Mouse (Mus musculus): Measurements from ENCODE around the gene Ccr10. TPM values are rescaled to one million over a fixed set of nuclear protein-coding genes. Genes with fewer than 3 reads are reported as not detected.

Gene Ccr10
- polyA plus RNA-seq, 2 experiments, result not detected

GRCm38 (mm10) chr11:101176933-101177773 lies 1.9 kb upstream of the Ccr10 start:
- no peak for DNase-seq (ENCODE audit: low read depth in 3 of 3, low spot score in 3 of 3)
- Histone ChIP-seq H3K27ac (no peak overlapping the region), H3K36me3 (replicated peaks; ENCODE audit: control insufficient read depth, insufficient read depth, low read depth) (no peaks in the 10 kb centered on the region), H3K9me3 (ENCODE audit: control insufficient read depth, low read length) (no peaks in the 10 kb centered on the region), H3K4me1 (replicated peaks; ENCODE audit: control insufficient read depth in 2 of 2, insufficient read depth in 2 of 2, low read length in 1 of 2) (peaks cover 0 to 8% of the 10 kb centered on the region in 2 experiments; a peak in 2 of 4 replicates), H3K27me3 (ENCODE audit: control insufficient read depth, insufficient read depth, low read length) (peaks cover 67% of the 10 kb centered on the region), H3K9ac (replicated peaks) (no peak overlapping the region), H3K4me3 (ENCODE audit: insufficient read depth in 1 of 2, low read depth in 2 of 2, low read length in 2 of 2) (no peak overlapping the region), H3K4me2 (ENCODE audit: low read depth) (no peak overlapping the region)
- no peak for ATAC-seq (ENCODE audit: insufficient read depth)
- TF ChIP-seq CTCF (IDR thresholded peaks at IDR 0.05; ENCODE audit: low read depth) (peak; percentile 68), EP300 (IDR thresholded peaks at IDR 0.05; ENCODE audit: low read depth) (no peak)
- WGBS (ENCODE audit: insufficient replicate concordance), result 29% methylated on average over 22 of the region's 22 CpGs

DNA sequence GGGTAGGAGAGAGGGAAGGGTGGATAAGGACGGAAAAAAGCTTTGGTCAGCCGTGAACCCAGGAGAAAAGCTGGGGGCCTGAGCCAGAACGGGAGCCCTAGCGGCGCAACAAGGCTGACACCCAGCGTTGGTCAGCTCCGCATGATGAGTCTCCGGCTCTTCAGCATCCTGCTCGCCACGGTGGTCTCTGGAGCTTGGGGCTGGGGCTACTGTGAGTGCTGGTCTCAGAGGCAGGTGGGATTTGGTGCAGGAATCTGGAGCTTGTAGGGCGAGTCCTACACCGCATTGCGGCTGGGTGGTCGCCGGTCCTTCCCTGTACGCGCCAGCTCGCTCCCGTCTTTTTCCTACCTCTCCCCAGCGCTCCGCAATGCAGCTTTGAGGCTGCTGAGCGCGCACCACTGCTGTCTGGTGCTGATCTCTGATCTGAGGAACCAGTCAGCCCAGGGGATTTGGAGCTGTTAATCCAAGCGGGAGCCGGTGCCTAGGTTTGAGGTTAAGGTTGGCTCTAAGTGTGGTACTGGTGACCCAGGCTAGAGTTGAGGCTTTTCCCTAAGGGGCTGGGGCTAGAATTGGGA lies 961 bp upstream of the Ccr10 start:
- 3% methylated on average over 25 of the region's 25 CpGs for WGBS (ENCODE audit: insufficient replicate concordance)
- TF ChIP-seq EP300 (IDR thresholded peaks at IDR 0.05; ENCODE audit: low read depth), result no peak
- TF ChIP-seq CTCF (IDR thresholded peaks at IDR 0.05; ENCODE audit: low read depth), result peak; percentile 26; the same call in 1 of the 2 replicates
- ATAC-seq (ENCODE audit: insufficient read depth) (no peak), DNase-seq (ENCODE audit: low read depth in 3 of 3, low spot score in 3 of 3) (no peak)
- peaks cover 76% of the 10 kb centered on the region for H3K27me3 ChIP-seq (ENCODE audit: control insufficient read depth, insufficient read depth, low read length)
- H3K4me3 ChIP-seq (ENCODE audit: insufficient read depth in 1 of 2, low read depth in 2 of 2, low read length in 2 of 2), result no peak overlapping the region
- peaks cover 0 to 12% of the 10 kb centered on the region in 2 experiments; a peak in 2 of 4 replicates for H3K4me1 ChIP-seq (replicated peaks; ENCODE audit: control insufficient read depth in 2 of 2, insufficient read depth in 2 of 2, low read length in 1 of 2)
- H3K9me3 ChIP-seq (ENCODE audit: control insufficient read depth, low read length), result no peaks in the 10 kb centered on the region
- no peak overlapping the region for H3K9ac ChIP-seq (replicated peaks)
- H3K27ac ChIP-seq, result no peak overlapping the region
- H3K36me3 ChIP-seq (replicated peaks; ENCODE audit: control insufficient read depth, insufficient read depth, low read depth), result no peaks in the 10 kb centered on the region
- no peak overlapping the region; the same call in 1 of the 2 replicates for H3K4me2 ChIP-seq (ENCODE audit: low read depth)

DNA sequence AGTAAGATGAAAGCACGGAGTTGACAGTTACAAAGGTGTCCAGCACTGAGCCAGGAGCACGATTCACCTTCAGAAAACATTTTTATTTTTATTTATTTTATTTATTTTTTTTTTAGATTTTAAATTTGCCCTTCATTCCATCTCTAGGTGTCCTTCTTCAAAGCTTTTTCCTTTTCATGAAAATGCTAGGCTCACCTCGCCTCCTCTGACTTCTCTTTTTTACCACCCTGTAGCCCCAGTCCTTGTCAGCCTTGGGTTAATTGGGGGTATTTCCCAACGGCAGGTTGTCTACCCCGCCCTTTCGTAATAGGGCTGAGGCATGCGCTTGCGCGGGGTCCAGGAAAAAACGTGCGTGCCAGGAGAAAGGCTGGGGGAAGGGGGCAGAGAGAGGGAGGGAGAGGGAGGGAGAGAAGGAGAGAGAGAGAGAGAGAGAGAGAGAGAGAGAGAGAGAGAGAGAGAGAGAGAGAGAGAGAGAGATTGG lies 433 bp upstream of the Ccr10 start:
- H3K4me2 ChIP-seq (ENCODE audit: low read depth), result no peak overlapping the region; the same call in 1 of the 2 replicates
- peaks cover 0 to 12% of the 10 kb centered on the region in 2 experiments; a peak in 2 of 4 replicates for H3K4me1 ChIP-seq (replicated peaks; ENCODE audit: control insufficient read depth in 2 of 2, insufficient read depth in 2 of 2, low read length in 1 of 2)
- H3K36me3 ChIP-seq (replicated peaks; ENCODE audit: control insufficient read depth, insufficient read depth, low read depth), result no peaks in the 10 kb centered on the region
- no peak for TF ChIP-seq EP300 (IDR thresholded peaks at IDR 0.05; ENCODE audit: low read depth)
- no peak for DNase-seq (ENCODE audit: low read depth in 3 of 3, low spot score in 3 of 3)
- ATAC-seq (ENCODE audit: insufficient read depth), result no peak
- H3K27me3 ChIP-seq (ENCODE audit: control insufficient read depth, insufficient read depth, low read length), result peaks cover 82% of the 10 kb centered on the region
- no peak overlapping the region for H3K27ac ChIP-seq
- H3K9ac ChIP-seq (replicated peaks), result no peak overlapping the region
- WGBS (ENCODE audit: insufficient replicate concordance), result 7% methylated on average over 11 of the region's 11 CpGs
- no peaks in the 10 kb centered on the region for H3K9me3 ChIP-seq (ENCODE audit: control insufficient read depth, low read length)
- no peak overlapping the region for H3K4me3 ChIP-seq (ENCODE audit: insufficient read depth in 1 of 2, low read depth in 2 of 2, low read length in 2 of 2)

DNA sequence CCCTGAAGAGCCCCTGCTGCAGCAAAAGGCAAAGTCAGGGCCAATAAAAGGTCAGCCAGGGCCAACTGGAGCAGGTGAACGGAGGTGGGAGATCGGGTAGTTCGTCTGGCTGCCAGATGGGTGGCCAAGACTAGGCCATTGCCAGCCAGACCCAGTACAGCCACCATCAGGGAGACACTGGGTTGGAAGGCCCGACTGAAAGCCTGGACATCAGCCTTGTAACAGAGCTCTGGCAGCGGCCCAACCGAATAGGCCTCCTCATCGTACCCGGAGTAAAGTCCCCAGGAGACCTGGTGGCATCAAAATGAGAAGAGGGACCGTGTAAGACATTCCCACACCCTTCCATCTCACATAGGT lies 876 bp downstream of the Ccr10 start:
- Histone ChIP-seq H3K27ac (no peak overlapping the region), H3K9me3 (ENCODE audit: control insufficient read depth, low read length) (no peaks in the 10 kb centered on the region), H3K4me2 (ENCODE audit: low read depth) (peak overlapping the region; percentile 45), H3K4me3 (ENCODE audit: insufficient read depth in 1 of 2, low read depth in 2 of 2, low read length in 2 of 2) (no peak overlapping the region; a peak in 1 of 4 replicates), H3K4me1 (replicated peaks; ENCODE audit: control insufficient read depth in 2 of 2, insufficient read depth in 2 of 2, low read length in 1 of 2) (peaks cover 0 to 12% of the 10 kb centered on the region in 2 experiments; a peak in 2 of 4 replicates), H3K36me3 (replicated peaks; ENCODE audit: control insufficient read depth, insufficient read depth, low read depth) (no peaks in the 10 kb centered on the region), H3K9ac (replicated peaks) (no peak overlapping the region), H3K27me3 (ENCODE audit: control insufficient read depth, insufficient read depth, low read length) (peaks cover 95% of the 10 kb centered on the region)
- DNase-seq (ENCODE audit: low read depth in 3 of 3, low spot score in 3 of 3) (no peak), ATAC-seq (ENCODE audit: insufficient read depth) (no peak)
- 37% methylated on average over 9 of the region's 9 CpGs for WGBS (ENCODE audit: insufficient replicate concordance)
- TF ChIP-seq CTCF (IDR thresholded peaks at IDR 0.05; ENCODE audit: low read depth), result no peak
- no peak for TF ChIP-seq EP300 (IDR thresholded peaks at IDR 0.05; ENCODE audit: low read depth)

Data from liver, embryonic 14.5 days (tissue).